Mouse (Mus musculus): ENCODE measurements around the gene Fcor. TPM values are rescaled to one million over a fixed set of nuclear protein-coding genes. Genes with fewer than 3 reads are reported as not detected.

The Fcor gene
- polyA plus RNA-seq, 1 experiment = 6.8 TPM

- DNase-seq (ENCODE audit: low read depth) = no peak
- TF ChIP-seq CTCF (IDR thresholded peaks at IDR 0.05; ENCODE audit: borderline replicate concordance, extremely low read depth, insufficient read depth, insufficient read length) (no peak), POLR2A (IDR thresholded peaks at IDR 0.05; ENCODE audit: borderline replicate concordance, extremely low read depth, insufficient read depth, insufficient read length, poor library complexity, severe bottlenecking) (no peak)
Observed at GRCm38 (mm10) chr8:3670388-3670787, 1.8 kb downstream of the Fcor start.

- TF ChIP-seq POLR2A (IDR thresholded peaks at IDR 0.05; ENCODE audit: borderline replicate concordance, extremely low read depth, insufficient read depth, insufficient read length, poor library complexity, severe bottlenecking) = no peak
- TF ChIP-seq CTCF (IDR thresholded peaks at IDR 0.05; ENCODE audit: borderline replicate concordance, extremely low read depth, insufficient read depth, insufficient read length) = no peak
- DNase-seq (ENCODE audit: low read depth) = no peak
Observed at GRCm38 (mm10) chr8:3665507-3665906, 6.7 kb downstream of the Fcor start, which contains the start of gene Mcemp1. Gene Mcemp1, plus strand, starts transcription at chr8:3665754.

GRCm38 (mm10) chr8:3664405-3664804 lies 7.8 kb downstream of the Fcor start:
- DNase-seq (ENCODE audit: low read depth) = no peak
- TF ChIP-seq CTCF (IDR thresholded peaks at IDR 0.05; ENCODE audit: borderline replicate concordance, extremely low read depth, insufficient read depth, insufficient read length) (no peak), POLR2A (IDR thresholded peaks at IDR 0.05; ENCODE audit: borderline replicate concordance, extremely low read depth, insufficient read depth, insufficient read length, poor library complexity, severe bottlenecking) (no peak)

GRCm38 (mm10) chr8:3660889-3661288 lies 11.3 kb downstream of the Fcor start:
- TF ChIP-seq POLR2A (IDR thresholded peaks at IDR 0.05; ENCODE audit: borderline replicate concordance, extremely low read depth, insufficient read depth, insufficient read length, poor library complexity, severe bottlenecking) (no peak), CTCF (IDR thresholded peaks at IDR 0.05; ENCODE audit: borderline replicate concordance, extremely low read depth, insufficient read depth, insufficient read length) (no peak)
- no peak for DNase-seq (ENCODE audit: low read depth)

GRCm38 (mm10) chr8:3656725-3657381 lies 15.3 kb downstream of the Fcor start:
- DNase-seq (ENCODE audit: low read depth) = peak; percentile 63
- TF ChIP-seq POLR2A (IDR thresholded peaks at IDR 0.05; ENCODE audit: borderline replicate concordance, extremely low read depth, insufficient read depth, insufficient read length, poor library complexity, severe bottlenecking) (no peak), CTCF (IDR thresholded peaks at IDR 0.05; ENCODE audit: borderline replicate concordance, extremely low read depth, insufficient read depth, insufficient read length) (no peak)

GRCm38 (mm10) chr8:3655526-3655925 lies 16.6 kb downstream of the Fcor start, which contains the start of gene Retn:
Gene Retn, plus strand, starts transcription at chr8:3655770.
- DNase-seq (ENCODE audit: low read depth) = no peak
- TF ChIP-seq CTCF (IDR thresholded peaks at IDR 0.05; ENCODE audit: borderline replicate concordance, extremely low read depth, insufficient read depth, insufficient read length) (no peak), POLR2A (IDR thresholded peaks at IDR 0.05; ENCODE audit: borderline replicate concordance, extremely low read depth, insufficient read depth, insufficient read length, poor library complexity, severe bottlenecking) (no peak)

- TF ChIP-seq CTCF (IDR thresholded peaks at IDR 0.05; ENCODE audit: borderline replicate concordance, extremely low read depth, insufficient read depth, insufficient read length) (no peak), POLR2A (IDR thresholded peaks at IDR 0.05; ENCODE audit: borderline replicate concordance, extremely low read depth, insufficient read depth, insufficient read length, poor library complexity, severe bottlenecking) (no peak)
Observed at GRCm38 (mm10) chr8:3654726-3655508, 17.2 kb downstream of the Fcor start.

GRCm38 (mm10) chr8:3652845-3653244 lies 19.3 kb downstream of the Fcor start:
- DNase-seq (ENCODE audit: low read depth) = no peak
- TF ChIP-seq CTCF (IDR thresholded peaks at IDR 0.05; ENCODE audit: borderline replicate concordance, extremely low read depth, insufficient read depth, insufficient read length) (no peak), POLR2A (IDR thresholded peaks at IDR 0.05; ENCODE audit: borderline replicate concordance, extremely low read depth, insufficient read depth, insufficient read length, poor library complexity, severe bottlenecking) (no peak)

More at GRCm38 (mm10) chr8:3654726-3655508, 17.2 kb downstream of the Fcor start:
- no peak for DNase-seq (ENCODE audit: low read depth)

- DNase-seq (ENCODE audit: low read depth) = no peak
- TF ChIP-seq CTCF (IDR thresholded peaks at IDR 0.05; ENCODE audit: borderline replicate concordance, extremely low read depth, insufficient read depth, insufficient read length) (no peak), POLR2A (IDR thresholded peaks at IDR 0.05; ENCODE audit: borderline replicate concordance, extremely low read depth, insufficient read depth, insufficient read length, poor library complexity, severe bottlenecking) (no peak)
Observed at GRCm38 (mm10) chr8:3648990-3649389, 23.2 kb downstream of the Fcor start.

GRCm38 (mm10) chr8:3648268-3648667 lies 23.9 kb downstream of the Fcor start:
- no peak for TF ChIP-seq POLR2A (IDR thresholded peaks at IDR 0.05; ENCODE audit: borderline replicate concordance, extremely low read depth, insufficient read depth, insufficient read length, poor library complexity, severe bottlenecking)
- TF ChIP-seq CTCF (IDR thresholded peaks at IDR 0.05; ENCODE audit: borderline replicate concordance, extremely low read depth, insufficient read depth, insufficient read length) = no peak
- DNase-seq (ENCODE audit: low read depth) = no peak

GRCm38 (mm10) chr8:3647561-3647960 lies 24.6 kb downstream of the Fcor start:
- TF ChIP-seq CTCF (IDR thresholded peaks at IDR 0.05; ENCODE audit: borderline replicate concordance, extremely low read depth, insufficient read depth, insufficient read length) (no peak), POLR2A (IDR thresholded peaks at IDR 0.05; ENCODE audit: borderline replicate concordance, extremely low read depth, insufficient read depth, insufficient read length, poor library complexity, severe bottlenecking) (no peak)

More at GRCm38 (mm10) chr8:3647561-3647960, 24.6 kb downstream of the Fcor start:
- DNase-seq (ENCODE audit: low read depth) = no peak

Data from brain, embryonic 14.5 days (tissue).